Mouse (Mus musculus) neural tube, embryonic 12.5 days (tissue): Measurements from ENCODE around the gene Fam178b. TPM values are rescaled to one million over a fixed set of nuclear protein-coding genes. Genes with fewer than 3 reads are reported as not detected.
"Not testable (repeated sequence)": the region's sequence is repeated elsewhere in the genome, so short reads cannot be mapped to it uniquely, and the experiment has no call there.

Experiments
- ATAC-seq: fragments of 200-750 bp; cut with Nextera tagmentation; 2 replicates; pipeline ENCODE4 v1.8.0; 2017; ENCODE audit warnings: low read depth, mild to moderate bottlenecking, moderate TSS enrichment, moderate library complexity; ENCODE audit not compliant: low FRiP score
- H3K27ac ChIP-seq: fragments of 300-500 bp; sonication (generic); 2 replicates; pipeline ENCODE4 v1.5.1; 2016
- H3K27me3 ChIP-seq: fragments of 300-500 bp; sonication (generic); replicated peaks from 2 replicates; pipeline ENCODE4 v1.6.1; 2016; ENCODE audit warnings: mild to moderate bottlenecking
- H3K36me3 ChIP-seq: fragments of 300-500 bp; sonication (generic); 2 replicates; pipeline ENCODE4 v1.6.1; 2016; ENCODE audit warnings: mild to moderate bottlenecking
- H3K4me1 ChIP-seq: fragments of 300-500 bp; sonication (generic); 2 replicates; pipeline ENCODE4 v1.6.1; 2016
- H3K4me2 ChIP-seq: fragments of 300-500 bp; sonication (generic); replicated peaks from 2 replicates; pipeline ENCODE4 v1.6.1; 2016; ENCODE audit warnings: mild to moderate bottlenecking
- H3K4me3 ChIP-seq: fragments of 300-500 bp; sonication (generic); 2 replicates; pipeline ENCODE4 v1.5.1; 2016
- H3K9ac ChIP-seq: fragments of 300-500 bp; sonication (generic); 2 replicates; pipeline ENCODE4 v1.6.1; 2016; ENCODE audit warnings: mild to moderate bottlenecking
- H3K9me3 ChIP-seq: fragments of 300-500 bp; sonication (generic); 2 replicates; pipeline ENCODE4 v1.6.1; 2016; ENCODE audit warnings: mild to moderate bottlenecking
- WGBS: fragments of 180-500 bp; shearing (Covaris S2); methylation state at CpG from one replicate; pipeline ENCODE4 v1.1.7; 2016; 5-methylcytosine and 5-hydroxymethylcytosine counted together
- polyA plus RNA-seq: library from polyadenylated mRNA; unstranded; fragments of >200 nt; fragmentation: Nextera tagmentation; extraction: Ambion mirVana; gene quantifications from 2 replicates; pipeline ENCODE4 v1.2.1, GENCODE M21; 2016

Fam178b gene
- polyA plus RNA-seq, 1 experiment from 2014 or later: 0.48 TPM

DNA sequence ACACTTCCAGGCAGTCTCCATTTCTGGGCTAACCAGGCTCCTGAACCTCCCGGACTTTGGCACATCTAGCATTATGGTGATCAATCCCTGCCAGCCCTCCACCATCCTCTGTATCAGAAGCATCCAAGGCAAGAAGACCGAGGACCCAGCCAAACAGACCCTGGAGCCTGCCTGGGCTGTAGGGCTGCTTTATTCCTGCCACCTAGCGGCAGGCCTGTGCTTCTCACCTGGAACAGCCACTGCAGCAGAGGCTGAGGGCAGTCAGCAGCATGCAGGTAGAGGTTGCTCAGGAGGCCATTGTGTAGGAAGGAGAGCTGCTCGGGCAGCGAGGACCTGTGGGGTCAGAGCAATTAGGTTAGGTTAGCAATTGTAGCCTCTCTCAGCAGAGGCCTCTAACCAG, 48.0 kb downstream of the Fam178b start:
- no peaks in the 10 kb centered on the region for H3K27me3 ChIP-seq
- ATAC-seq: peak; percentile 77; the same call in 1 of the 2 replicates
- no peaks in the 10 kb centered on the region for H3K9me3 ChIP-seq
- 15% methylated on average over 5 of the region's 5 CpGs for WGBS
- H3K9ac ChIP-seq: no peak overlapping the region
- H3K36me3 ChIP-seq: no peaks in the 10 kb centered on the region
- H3K4me2 ChIP-seq: no peak overlapping the region
- H3K4me3 ChIP-seq: no peak overlapping the region
- no peak overlapping the region for H3K27ac ChIP-seq
- peaks cover 6% of the 10 kb centered on the region; the same call in 1 of the 2 replicates for H3K4me1 ChIP-seq

DNA sequence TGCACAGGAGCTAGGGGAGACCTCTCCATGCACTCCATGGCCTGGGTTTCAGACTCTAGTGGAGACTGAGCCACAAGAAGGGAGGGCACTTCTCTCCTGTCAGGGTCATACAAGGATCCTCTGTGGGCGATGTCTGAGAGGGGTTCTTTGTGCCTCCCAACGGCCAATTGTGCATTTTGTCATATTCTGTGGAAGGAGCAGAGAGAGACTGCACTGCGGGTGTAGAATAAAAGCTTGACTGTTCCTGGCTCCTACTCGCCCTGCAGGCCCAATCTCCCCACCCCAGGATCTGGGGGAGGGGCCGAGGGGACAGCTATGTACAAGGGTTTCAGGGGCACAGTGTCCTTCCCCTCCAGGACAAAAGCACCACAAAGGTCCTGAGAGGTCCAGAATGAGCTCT, 49.1 kb downstream of the Fam178b start:
- 60% methylated on average over 5 of the region's 5 CpGs for WGBS

DNA sequence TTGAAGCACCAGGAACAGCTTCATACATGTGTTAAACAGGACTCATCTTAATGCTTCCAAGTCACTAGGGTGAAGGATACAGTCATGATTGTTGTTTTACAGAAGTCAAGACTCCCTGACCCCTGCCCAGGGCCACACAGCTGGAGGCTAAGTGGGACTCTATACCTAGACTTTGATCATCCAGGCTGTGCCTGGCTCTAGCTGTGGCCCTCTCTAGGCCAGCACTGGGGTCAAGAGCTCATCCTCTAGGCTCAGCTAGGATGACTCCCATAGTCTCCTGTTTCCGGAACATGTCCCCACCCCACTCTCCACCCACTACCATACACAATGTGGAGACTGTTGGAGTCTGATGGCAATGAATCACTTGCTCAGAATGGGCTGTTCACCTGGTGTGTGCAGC, 50.1 kb downstream of the Fam178b start:
- Histone ChIP-seq H3K4me1 (peaks cover 6% of the 10 kb centered on the region; the same call in 1 of the 2 replicates), H3K27ac (no peak overlapping the region), H3K4me3 (no peak overlapping the region), H3K36me3 (no peaks in the 10 kb centered on the region), H3K4me2 (no peak overlapping the region), H3K9ac (no peak overlapping the region), H3K9me3 (no peaks in the 10 kb centered on the region), H3K27me3 (no peaks in the 10 kb centered on the region)
- WGBS: 97% methylated on average over 1 of the region's 1 CpGs
- no peak for ATAC-seq

More for the DNA sequence above, 49.1 kb downstream of the Fam178b start:
- no peaks in the 10 kb centered on the region for H3K9me3 ChIP-seq
- H3K4me1 ChIP-seq: peaks cover 6% of the 10 kb centered on the region; the same call in 1 of the 2 replicates
- no peak for ATAC-seq
- H3K27me3 ChIP-seq: no peaks in the 10 kb centered on the region
- H3K4me3 ChIP-seq: no peak overlapping the region
- H3K36me3 ChIP-seq: no peaks in the 10 kb centered on the region
- no peak overlapping the region for H3K9ac ChIP-seq
- no peak overlapping the region for H3K27ac ChIP-seq
- H3K4me2 ChIP-seq: no peak overlapping the region

DNA sequence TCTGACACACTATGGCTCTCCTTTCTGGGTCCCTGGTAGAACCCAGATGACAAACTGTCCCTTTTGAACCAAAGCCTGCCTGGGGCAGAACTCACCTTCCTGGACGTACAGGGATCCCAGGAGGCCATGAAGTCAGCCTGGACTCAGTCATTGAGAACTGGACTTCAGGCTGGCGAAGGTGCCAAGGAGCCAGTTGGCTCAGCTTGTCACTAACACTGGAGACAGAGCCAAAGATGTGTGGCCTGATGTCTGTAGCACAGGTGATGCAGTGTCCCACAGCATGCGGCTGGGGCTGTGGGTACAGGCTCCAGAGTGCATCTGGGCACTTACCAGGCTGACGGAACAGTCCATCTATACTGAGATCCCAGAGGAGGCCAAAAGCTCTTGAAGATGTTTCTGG, 50.9 kb downstream of the Fam178b start:
- H3K36me3 ChIP-seq: no peaks in the 10 kb centered on the region
- H3K4me2 ChIP-seq: no peak overlapping the region
- H3K9me3 ChIP-seq: no peaks in the 10 kb centered on the region
- no peak overlapping the region for H3K27ac ChIP-seq
- 86% methylated on average over 4 of the region's 4 CpGs for WGBS
- H3K4me3 ChIP-seq: no peak overlapping the region
- H3K4me1 ChIP-seq: peaks cover 6% of the 10 kb centered on the region; the same call in 1 of the 2 replicates
- H3K27me3 ChIP-seq: no peaks in the 10 kb centered on the region
- H3K9ac ChIP-seq: no peak overlapping the region
- ATAC-seq: no peak

DNA sequence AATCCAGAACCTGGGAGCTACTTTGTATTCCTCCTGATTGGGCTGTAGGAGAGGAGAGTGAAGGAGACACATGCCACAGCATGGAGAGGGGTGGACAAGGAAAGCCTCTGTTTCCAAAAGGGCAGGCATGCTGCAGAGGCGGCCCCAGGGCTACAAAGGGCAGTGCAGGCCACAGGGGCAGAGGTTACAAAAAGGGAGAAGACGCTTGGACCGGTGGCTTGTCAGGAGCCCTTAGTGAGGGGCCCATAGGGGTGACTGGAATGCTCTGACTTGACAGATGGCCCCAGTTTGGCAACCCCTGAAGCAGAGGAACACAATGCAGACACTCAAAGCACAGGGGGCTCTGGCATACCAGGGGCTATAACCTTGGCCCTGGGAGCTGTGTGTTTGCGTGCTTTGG, 51.6 kb downstream of the Fam178b start:
- H3K9ac ChIP-seq: no peak overlapping the region
- WGBS: 35% methylated on average over 4 of the region's 4 CpGs
- H3K4me2 ChIP-seq: no peak overlapping the region
- peaks cover 6% of the 10 kb centered on the region; the same call in 1 of the 2 replicates for H3K4me1 ChIP-seq
- no peak overlapping the region for H3K4me3 ChIP-seq
- H3K27ac ChIP-seq: no peak overlapping the region
- no peaks in the 10 kb centered on the region for H3K36me3 ChIP-seq
- no peaks in the 10 kb centered on the region for H3K9me3 ChIP-seq
- no peak for ATAC-seq
- H3K27me3 ChIP-seq: no peaks in the 10 kb centered on the region

DNA sequence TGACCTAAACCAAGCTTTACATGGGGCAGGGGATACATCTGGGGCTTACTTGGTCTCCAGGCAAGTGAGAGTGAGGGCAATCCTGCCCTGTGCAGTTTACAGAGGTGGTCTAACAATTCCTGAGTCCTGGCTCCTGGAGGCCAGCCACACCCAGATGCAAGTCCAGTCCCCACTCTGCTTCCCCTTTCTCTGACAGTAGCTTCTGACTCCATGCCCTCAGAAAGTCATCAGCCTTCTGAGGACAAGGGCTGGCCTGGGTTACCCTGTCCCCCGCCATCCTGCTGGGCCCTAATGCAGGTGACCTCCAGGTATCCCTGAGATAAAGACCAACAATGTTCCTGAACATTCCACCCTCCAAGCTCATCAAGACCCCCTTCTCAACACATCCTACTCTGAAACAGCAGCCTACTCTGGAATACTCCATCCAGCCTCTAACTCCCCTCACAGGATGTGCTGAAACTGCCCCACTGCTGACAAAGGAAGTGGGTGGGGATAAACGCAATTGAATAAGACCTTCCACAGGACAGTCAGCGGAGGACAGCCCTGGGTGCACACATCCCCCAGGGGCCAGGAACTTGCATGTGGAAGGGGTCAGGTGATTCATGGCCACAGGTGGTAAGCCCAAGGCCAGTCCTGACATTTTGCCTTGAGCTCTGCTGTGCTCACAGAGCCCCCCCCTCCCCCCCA, 52.8 kb downstream of the Fam178b start:
- H3K27ac ChIP-seq: no peak overlapping the region
- ATAC-seq: no peak
- no peak overlapping the region for H3K4me2 ChIP-seq
- no peaks in the 10 kb centered on the region for H3K27me3 ChIP-seq
- WGBS: 55% methylated on average over 3 of the region's 3 CpGs
- no peaks in the 10 kb centered on the region for H3K9me3 ChIP-seq
- H3K36me3 ChIP-seq: no peaks in the 10 kb centered on the region
- H3K4me1 ChIP-seq: peaks cover 6% of the 10 kb centered on the region; the same call in 1 of the 2 replicates
- no peak overlapping the region for H3K9ac ChIP-seq
- no peak overlapping the region for H3K4me3 ChIP-seq

DNA sequence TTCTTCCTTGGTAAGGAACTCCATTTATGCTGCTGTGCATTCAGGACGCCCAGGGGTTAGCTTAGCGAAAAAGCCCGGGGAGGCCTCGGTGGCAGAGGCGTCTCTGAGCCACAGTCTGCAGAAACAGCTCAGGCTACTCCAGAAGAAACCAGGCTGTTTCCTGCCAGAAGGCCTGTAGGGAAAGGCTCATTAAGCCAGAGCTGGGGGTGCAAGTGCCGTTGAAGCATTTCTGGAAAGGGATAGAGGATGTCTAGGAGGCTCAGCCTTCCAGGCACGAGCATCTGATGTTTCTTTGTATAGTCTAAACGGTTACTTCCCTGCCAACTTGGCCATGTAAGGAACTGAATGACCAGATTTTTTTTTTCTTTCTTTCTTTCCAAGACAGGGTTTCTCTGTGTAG, 54.4 kb downstream of the Fam178b start:
- Histone ChIP-seq H3K27me3 (no peaks in the 10 kb centered on the region), H3K4me2 (no peak overlapping the region), H3K36me3 (no peaks in the 10 kb centered on the region), H3K27ac (no peak overlapping the region), H3K9ac (no peak overlapping the region), H3K4me1 (peaks cover 6% of the 10 kb centered on the region; the same call in 1 of the 2 replicates), H3K9me3 (no peaks in the 10 kb centered on the region), H3K4me3 (no peak overlapping the region)
- no peak for ATAC-seq
- 72% methylated on average over 8 of the region's 8 CpGs for WGBS

DNA sequence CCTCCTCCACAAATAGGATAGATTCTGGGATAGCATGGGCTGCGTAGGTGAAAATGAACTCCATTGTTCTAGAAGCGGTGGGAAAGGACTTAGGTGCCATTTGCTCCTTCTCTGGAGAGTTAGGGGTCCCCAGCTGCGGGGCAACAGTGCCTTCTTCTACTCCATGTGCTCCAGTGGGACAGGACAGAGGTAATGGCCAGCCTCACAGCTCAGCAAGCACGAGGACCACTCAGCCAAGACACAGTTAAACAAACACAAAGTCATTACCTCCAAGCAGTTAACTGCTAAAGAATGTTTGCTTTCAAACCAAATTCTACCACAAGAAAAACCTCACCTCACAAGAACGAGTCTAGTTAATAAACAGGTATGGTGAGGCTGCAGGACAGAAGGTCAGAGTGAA, 57.5 kb downstream of the Fam178b start:
- Histone ChIP-seq H3K27me3 (no peaks in the 10 kb centered on the region), H3K36me3 (no peaks in the 10 kb centered on the region), H3K4me3 (no peak overlapping the region), H3K9ac (no peak overlapping the region), H3K9me3 (no peaks in the 10 kb centered on the region), H3K27ac (no peak overlapping the region), H3K4me2 (no peak overlapping the region), H3K4me1 (peaks cover 1% of the 10 kb centered on the region; the same call in 1 of the 2 replicates)
- ATAC-seq: no peak
- WGBS: 79% methylated on average over 5 of the region's 5 CpGs

DNA sequence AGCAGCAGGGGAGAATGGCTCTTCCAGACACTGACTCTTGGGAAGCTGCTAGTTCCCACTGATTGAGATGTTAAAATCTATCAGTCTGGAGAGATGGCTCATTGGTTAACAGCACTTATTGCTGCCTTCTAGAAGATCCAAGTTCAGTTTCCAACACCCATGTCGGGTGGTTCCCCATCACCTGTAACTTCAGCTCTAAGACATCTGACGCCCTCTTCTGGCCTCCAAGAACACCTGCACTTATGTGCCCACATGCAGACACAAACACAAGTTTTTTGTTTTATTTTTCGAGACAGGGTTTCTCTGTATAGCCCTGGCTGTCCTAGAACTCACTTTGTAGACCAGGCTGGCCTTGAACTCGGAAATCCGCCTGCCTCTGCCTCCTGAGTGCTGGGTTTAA, 67.0 kb downstream of the Fam178b start:
- not testable (repeated sequence) for H3K27ac ChIP-seq, H3K9me3 ChIP-seq, H3K27me3 ChIP-seq, H3K4me1 ChIP-seq, H3K4me3 ChIP-seq, ATAC-seq, H3K9ac ChIP-seq, H3K4me2 ChIP-seq, H3K36me3 ChIP-seq
- 83% methylated on average over 5 of the region's 5 CpGs for WGBS

DNA sequence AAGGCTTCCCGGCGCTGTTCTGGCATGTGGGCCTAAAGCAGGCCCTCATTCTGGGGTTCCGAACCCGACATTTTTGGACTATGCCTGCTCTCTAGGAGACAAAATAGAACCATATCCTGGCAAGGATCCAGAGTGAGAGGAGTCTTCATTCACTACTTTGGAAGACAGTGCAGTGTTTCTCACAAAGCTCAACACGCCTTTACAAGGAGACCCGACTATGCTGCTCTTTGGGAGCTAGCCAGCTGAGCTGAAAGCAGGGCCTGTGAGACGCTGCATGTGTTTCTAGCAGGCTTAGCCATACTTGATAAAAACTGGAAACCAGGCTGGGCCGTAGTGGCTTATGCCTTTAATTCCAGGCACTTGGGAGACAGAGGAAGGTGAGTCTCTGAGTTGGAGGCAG, 67.8 kb downstream of the Fam178b start:
- Histone ChIP-seq H3K9me3 (no peaks in the 10 kb centered on the region), H3K4me3 (no peak overlapping the region), H3K36me3 (no peaks in the 10 kb centered on the region), H3K4me2 (no peak overlapping the region), H3K4me1 (peaks cover 7% of the 10 kb centered on the region), H3K9ac (no peak overlapping the region), H3K27me3 (no peaks in the 10 kb centered on the region), H3K27ac (no peak overlapping the region)
- 86% methylated on average over 8 of the region's 8 CpGs for WGBS
- no peak for ATAC-seq

DNA sequence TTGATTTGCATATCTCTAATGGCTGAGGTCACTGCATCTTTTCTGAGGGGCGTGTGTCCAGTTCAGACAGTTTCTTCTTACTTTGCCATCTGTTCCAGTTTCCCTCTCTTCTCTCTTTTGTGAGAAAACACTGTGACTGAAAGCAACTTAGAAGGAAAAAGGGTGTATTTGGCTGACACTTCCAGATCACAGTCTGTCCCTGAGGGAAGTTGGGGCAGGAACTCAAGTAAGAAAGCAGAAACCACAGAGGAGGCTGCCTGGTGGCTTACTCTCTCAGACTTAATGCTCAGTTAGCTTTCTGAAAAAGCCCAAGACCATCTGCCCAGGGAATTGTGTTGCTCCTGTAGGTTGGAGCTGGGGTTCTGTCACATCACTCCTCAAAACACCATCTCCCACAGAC, 68.4 kb downstream of the Fam178b start:
- WGBS: 77% methylated on average over 1 of the region's 1 CpGs
- Histone ChIP-seq H3K9ac (no peak overlapping the region), H3K4me2 (no peak overlapping the region), H3K4me1 (peaks cover 7% of the 10 kb centered on the region), H3K9me3 (no peaks in the 10 kb centered on the region), H3K27ac (no peak overlapping the region), H3K27me3 (no peaks in the 10 kb centered on the region), H3K4me3 (no peak overlapping the region), H3K36me3 (no peaks in the 10 kb centered on the region)
- no peak for ATAC-seq

DNA sequence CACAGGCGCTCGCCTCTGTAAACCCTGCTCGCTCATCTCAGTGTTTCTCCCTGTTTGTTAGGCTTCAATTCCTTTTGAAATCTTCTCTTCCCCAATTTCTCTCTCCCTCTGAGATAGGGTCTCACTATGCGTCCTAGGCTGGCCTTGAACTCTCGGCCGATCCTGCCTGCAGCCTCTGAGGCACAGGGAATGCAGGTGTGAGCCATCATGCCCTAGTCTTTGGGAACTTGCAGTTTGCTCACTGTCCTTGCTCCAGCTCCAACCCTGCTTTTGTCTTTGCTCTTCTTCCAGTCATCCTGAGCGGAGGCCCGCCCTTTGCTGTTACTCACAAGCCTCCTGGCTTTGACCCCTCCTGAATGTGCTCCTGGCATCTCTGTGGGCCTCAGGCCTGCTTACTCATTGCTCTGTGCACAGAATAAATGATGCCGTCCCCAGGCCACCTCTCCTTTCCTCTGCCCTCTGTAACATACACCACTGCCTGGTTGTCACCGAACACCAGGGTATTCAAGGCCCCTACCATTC, 69.5 kb downstream of the Fam178b start:
- WGBS: 93% methylated on average over 10 of the region's 10 CpGs
- peaks cover 7% of the 10 kb centered on the region for H3K4me1 ChIP-seq
- H3K36me3 ChIP-seq: no peaks in the 10 kb centered on the region
- ATAC-seq: no peak
- H3K27me3 ChIP-seq: no peaks in the 10 kb centered on the region
- H3K9me3 ChIP-seq: no peaks in the 10 kb centered on the region
- no peak overlapping the region for H3K9ac ChIP-seq
- no peak overlapping the region for H3K4me2 ChIP-seq
- no peak overlapping the region for H3K27ac ChIP-seq
- no peak overlapping the region for H3K4me3 ChIP-seq

DNA sequence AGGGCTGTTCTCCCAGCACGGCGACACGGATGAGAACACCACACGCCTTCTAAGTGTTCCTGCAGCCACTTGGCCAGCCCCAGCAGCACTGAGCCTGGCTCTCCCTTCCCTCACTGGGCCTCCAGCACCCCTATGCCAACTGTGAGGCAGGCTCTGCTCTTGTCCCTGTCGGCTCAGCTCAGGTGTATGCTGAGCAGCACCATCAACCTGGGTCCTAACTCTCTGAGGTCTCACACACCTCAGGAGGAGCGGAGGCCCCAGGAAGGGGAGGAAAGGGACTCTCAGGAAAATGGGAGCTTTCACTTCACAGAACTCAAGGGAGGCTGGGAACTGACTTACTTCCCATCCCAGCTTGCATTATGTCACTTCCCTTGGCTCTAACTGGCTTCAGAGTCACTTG, 70.6 kb downstream of the Fam178b start:
- no peak overlapping the region for H3K27ac ChIP-seq
- 74% methylated on average over 6 of the region's 6 CpGs for WGBS
- no peaks in the 10 kb centered on the region for H3K36me3 ChIP-seq
- ATAC-seq: no peak
- no peak overlapping the region for H3K9ac ChIP-seq
- peaks cover 7% of the 10 kb centered on the region for H3K4me1 ChIP-seq
- H3K4me3 ChIP-seq: no peak overlapping the region
- H3K4me2 ChIP-seq: no peak overlapping the region
- H3K27me3 ChIP-seq: no peaks in the 10 kb centered on the region
- no peaks in the 10 kb centered on the region for H3K9me3 ChIP-seq
